Mouse (Mus musculus) myocyte (in vitro differentiated cells): ENCODE data around the gene Lag3.

Source experiments
- CEBPB ChIP-seq: IDR thresholded peaks from 2 replicates; pipeline ENCODE4 v1.6.1; 2011; ENCODE audit warnings: mild to moderate bottlenecking, moderate library complexity; ENCODE audit not compliant: poor library complexity, insufficient read depth, severe bottlenecking
- E2F4 ChIP-seq: IDR thresholded peaks from one replicate; pipeline ENCODE4 v1.6.1; 2011; ENCODE audit warnings: mild to moderate bottlenecking, control low read depth, moderate library complexity; ENCODE audit not compliant: insufficient read depth
- MAX ChIP-seq: IDR thresholded peaks from one replicate; pipeline ENCODE4 v1.6.1; 2011; ENCODE audit warnings: low read depth, mild to moderate bottlenecking, control low read depth
- MYOD1 ChIP-seq, 3 experiments: IDR thresholded peaks; one replicate each; pipeline ENCODE4 v1.6.1; 2011; ENCODE audit warnings: control low read depth in 2 of 3, low read depth in 2 of 3, mild to moderate bottlenecking in 2 of 3, moderate library complexity in 1 of 3; ENCODE audit not compliant: insufficient read length in 2 of 3, control insufficient read depth in 1 of 3
- MYOG ChIP-seq, 3 experiments: IDR thresholded peaks; one replicate each; pipeline ENCODE4 v1.6.1; 2011; ENCODE audit warnings: control low read depth in 2 of 3, low read depth in 2 of 3, mild to moderate bottlenecking in 2 of 3; ENCODE audit not compliant: insufficient read length in 2 of 3, control insufficient read depth in 1 of 3, insufficient read depth in 1 of 3
- POLR2A ChIP-seq: IDR thresholded peaks from one replicate; pipeline ENCODE4 v1.6.1; 2011; ENCODE audit warnings: low read depth, mild to moderate bottlenecking, control low read depth, moderate library complexity; ENCODE audit not compliant: insufficient read length
- POLR2AphosphoS2 ChIP-seq: IDR thresholded peaks from one replicate; pipeline ENCODE4 v1.6.1; 2011; ENCODE audit warnings: low read depth, control low read depth; ENCODE audit not compliant: insufficient read length
- TCF12 ChIP-seq: IDR thresholded peaks from one replicate; pipeline ENCODE4 v1.6.1; 2011; ENCODE audit warnings: mild to moderate bottlenecking, control low read depth; ENCODE audit not compliant: poor library complexity, insufficient read depth, severe bottlenecking
- USF1 ChIP-seq: IDR thresholded peaks from one replicate; pipeline ENCODE4 v1.6.1; 2011; ENCODE audit warnings: low read depth, mild to moderate bottlenecking, control low read depth, moderate library complexity

- TF ChIP-seq POLR2A, result no peak
- TF ChIP-seq MYOD1 (IDR thresholded peaks at IDR 0.05; ENCODE audit: control insufficient read depth in 1 of 3, insufficient read length in 2 of 3, low read depth in 2 of 3), result no peak
- TF ChIP-seq USF1, result no peak
- TF ChIP-seq CEBPB, result no peak
- no peak for TF ChIP-seq POLR2AphosphoS2
- TF ChIP-seq E2F4, result no peak
- no peak for TF ChIP-seq MAX
- no peak for TF ChIP-seq MYOG (IDR thresholded peaks at IDR 0.05; ENCODE audit: control insufficient read depth in 1 of 3, insufficient read depth in 1 of 3, insufficient read length in 2 of 3, low read depth in 2 of 3)
- TF ChIP-seq TCF12, result no peak
Measured at GRCm38 (mm10) chr6:124900801-124901480, 10.6 kb downstream of the Lag3 start.
